Mouse (Mus musculus) cortical plate, adult 2 months (tissue): ENCODE measurements around the gene Hnrnpf.

Source experiments
- CTCF ChIP-seq: fragments of 200-500 bp; IDR thresholded peaks from 2 replicates; pipeline ENCODE4 v1.5.1; 2011; ENCODE audit warnings: mild to moderate bottlenecking, control low read depth, low read length; ENCODE audit not compliant: insufficient read depth; ENCODE audit errors: extremely low read depth
- POLR2A ChIP-seq: fragments of 200-500 bp; IDR thresholded peaks from 2 replicates; pipeline ENCODE4 v1.6.1; 2011; ENCODE audit warnings: mild to moderate bottlenecking, low read length, control low read depth; ENCODE audit not compliant: insufficient read depth; ENCODE audit errors: extremely low read depth

DNA sequence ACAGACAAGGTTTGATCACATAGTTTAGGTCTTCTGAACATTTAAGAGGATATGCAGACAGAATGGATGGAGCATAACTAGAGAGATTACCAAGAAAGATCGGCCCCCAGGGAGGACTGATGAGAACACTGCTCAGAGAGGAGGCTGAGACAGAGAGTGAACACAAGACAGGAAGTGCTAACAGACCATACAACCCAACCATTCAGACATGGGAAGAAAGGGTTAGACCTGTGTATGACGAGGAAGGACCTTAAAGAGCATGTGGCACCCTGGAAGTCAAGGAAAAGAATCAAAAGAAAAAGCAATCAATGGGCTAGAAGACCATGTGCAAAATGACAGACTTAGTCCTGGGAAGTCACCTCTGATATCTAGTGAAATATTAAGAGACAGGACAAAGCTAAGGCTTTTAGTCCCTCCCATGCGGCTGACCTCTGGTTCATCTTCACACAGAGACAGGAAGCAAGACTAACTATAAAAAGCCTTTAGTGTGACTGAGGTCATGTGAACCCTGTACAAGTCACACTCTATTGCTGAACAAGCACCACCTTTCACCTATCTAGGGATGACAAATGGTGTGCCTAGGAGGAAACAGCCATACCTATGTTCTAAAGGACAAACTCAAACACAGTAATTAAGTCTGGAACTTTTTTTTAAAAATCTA is 25.4 kb upstream of the Hnrnpf start:
- TF ChIP-seq CTCF, result no peak
- no peak for TF ChIP-seq POLR2A
